ENCODE assay signal across 9 mouse cellular contexts in the genomic region with DNA sequence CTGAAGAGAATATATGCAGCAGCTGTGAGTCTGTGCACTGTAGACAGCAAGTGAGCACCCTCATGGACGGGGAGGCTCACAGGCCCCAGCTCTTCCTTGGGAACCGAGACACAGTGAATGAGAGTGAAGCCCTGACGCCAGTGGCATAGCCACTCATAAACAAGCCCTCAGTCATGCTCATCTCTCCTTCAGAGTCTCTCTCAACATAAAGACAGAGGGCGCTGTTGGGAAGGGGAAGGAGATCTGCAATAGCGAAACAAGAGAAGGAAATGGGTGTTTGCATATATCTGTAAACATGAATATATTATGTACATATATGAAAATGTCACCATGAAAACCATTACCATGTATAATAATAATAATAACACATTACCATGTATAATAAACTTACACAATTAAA. TPM values are rescaled to one million over a fixed set of nuclear protein-coding genes. Genes with fewer than 3 reads are reported as not detected.
DNase-seq lines count a peak whose midpoint lies in the region; ATAC-seq and TF ChIP-seq lines count a peak whose summit lies in the region.
"Had no signal": no experiment of that assay in that cellular context is flagged by ENCODE, and none has a peak within 500 bp of the region (broad histone marks: within the 10 kb centered on the region; RNA-seq: fewer than 3 reads in every experiment).

No protein-coding gene starts in this region.

- WGBS in liver, adult 2 months, result 70% methylated on average over 5 of the region's 5 CpGs
- 80% methylated on average over 5 of the region's 5 CpGs for WGBS in midbrain, embryonic 13.5 days

- H3K27me3 ChIP-seq in liver, adult 2 months (ENCODE audit: control insufficient read depth, insufficient read depth, low read length), result no peaks in the 10 kb centered on the region
- H3K27me3 ChIP-seq in midbrain, embryonic 13.5 days, result no peaks in the 10 kb centered on the region
- H3K27me3 ChIP-seq: heart, embryonic 13.5 days had no signal

- no peak overlapping the region for H3K4me2 ChIP-seq in midbrain, embryonic 13.5 days (replicated peaks)
- H3K4me2 ChIP-seq: heart, embryonic 13.5 days had no signal

- DNase-seq in adrenal gland, postnatal 10 days, result peak; percentile 36
- DNase-seq in adrenal gland, postnatal 25 days, result no peak
- peak; percentile 7 for DNase-seq in spleen, adult 12 weeks (ENCODE audit: low spot score)
- DNase-seq in spleen, postnatal 14 days (ENCODE audit: low spot score in 2 of 2), result no peak
- DNase-seq in liver, adult 2 months (ENCODE audit: extremely low read depth, low read depth, low spot score), result peak; percentile 26
- DNase-seq in thymus, postnatal 14 days, result peak; percentile 70
- no peak for DNase-seq in urinary bladder, postnatal 10 days (ENCODE audit: low spot score)

- no peaks in the 10 kb centered on the region for H3K9me3 ChIP-seq in midbrain, embryonic 13.5 days

- H3K4me1 ChIP-seq in liver, adult 2 months (ENCODE audit: control insufficient read depth, insufficient read depth, low read length), result no peaks in the 10 kb centered on the region
- H3K4me1 ChIP-seq in midbrain, embryonic 13.5 days (replicated peaks), result no peaks in the 10 kb centered on the region
- H3K4me1 ChIP-seq: heart, embryonic 13.5 days had no signal

- H3K79me2 ChIP-seq in liver, adult 2 months (ENCODE audit: control insufficient read depth, insufficient read depth, low read length), result no peaks in the 10 kb centered on the region

- no peak overlapping the region for H3K9ac ChIP-seq in liver, adult 2 months (ENCODE audit: low read depth, low read length)
- no peak overlapping the region for H3K9ac ChIP-seq in midbrain, embryonic 13.5 days (replicated peaks)
- H3K9ac ChIP-seq: heart, embryonic 13.5 days had no signal

- no peak overlapping the region for H3K4me3 ChIP-seq in liver, adult 2 months (ENCODE audit: insufficient read depth, low read depth, low read length)
- H3K4me3 ChIP-seq in midbrain, embryonic 13.5 days (replicated peaks), result no peak overlapping the region
- H3K4me3 ChIP-seq: heart, embryonic 13.5 days had no signal

- TF ChIP-seq POLR2A in liver, adult 2 months (IDR thresholded peaks at IDR 0.05; ENCODE audit: extremely low read depth, insufficient read depth, low read length), result no peak

- ATAC-seq in midbrain, embryonic 13.5 days, result no peak

- H3K36me3 ChIP-seq in liver, adult 2 months (ENCODE audit: control insufficient read depth, insufficient read depth, low read length), result peaks cover 11% of the 10 kb centered on the region
- peaks cover 56% of the 10 kb centered on the region for H3K36me3 ChIP-seq in midbrain, embryonic 13.5 days

- TF ChIP-seq CTCF in liver, adult 2 months (IDR thresholded peaks at IDR 0.05; ENCODE audit: low read depth, low read length), result peak; percentile 23; the same call in 1 of the 2 replicates

- no peak overlapping the region for H3K27ac ChIP-seq in liver, adult 2 months (replicated peaks; ENCODE audit: insufficient read depth, low read depth, low read length)
- no peak overlapping the region for H3K27ac ChIP-seq in midbrain, embryonic 13.5 days
- H3K27ac ChIP-seq: heart, embryonic 13.5 days had no signal

RNA-seq across cellular contexts. Expression of a gene that starts 10.6 kb away (rescaled TPM):
- total RNA-seq in adrenal gland, postnatal 10 days (2021), result 10 to 100 TPM; 55.4 to 75.9 TPM
- 49.0 and 52.1 TPM in 2 replicates for total RNA-seq in adrenal gland, postnatal 25 days (2021)
- 15.2 and 18.8 TPM in 2 replicates for total RNA-seq in liver, adult 2 months (2014; rRNA removed)
- 3.5 and 7.2 TPM in 2 replicates for polyA plus RNA-seq in liver, adult 2 months (2012; rRNA removed)
- 25.8 and 26.9 TPM in 2 replicates for polyA plus RNA-seq in midbrain, embryonic 13.5 days (2015; fragmentation: Nextera tagmentation; extraction: Ambion mirVana)

RNA-seq across cellular contexts. Expression of a gene that starts 17.4 kb away (rescaled TPM):
- 1 to 10 TPM; 3.6 to 5.6 TPM for total RNA-seq in adrenal gland, postnatal 10 days (2021)
- 2.3 and 3.9 TPM in 2 replicates for total RNA-seq in adrenal gland, postnatal 25 days (2021)
- 0.13 and 0.18 TPM in 2 replicates for total RNA-seq in liver, adult 2 months (2014; rRNA removed)
- polyA plus RNA-seq in liver, adult 2 months (2012; rRNA removed), result not detected in 2 replicates
- 17.3 and 17.5 TPM in 2 replicates for polyA plus RNA-seq in midbrain, embryonic 13.5 days (2015; fragmentation: Nextera tagmentation; extraction: Ambion mirVana)

RNA-seq across cellular contexts. Expression of a gene that starts 17.5 kb away (rescaled TPM):
- 100 to 1,000 TPM; 109 to 115 TPM for total RNA-seq in adrenal gland, postnatal 10 days (2021)
- total RNA-seq in adrenal gland, postnatal 25 days (2021), result 107 and 131 TPM in 2 replicates
- total RNA-seq in liver, adult 2 months (2014; rRNA removed), result 21.4 and 44.6 TPM in 2 replicates
- 41.4 and 47.5 TPM in 2 replicates for polyA plus RNA-seq in liver, adult 2 months (2012; rRNA removed)
- 139 and 152 TPM in 2 replicates for polyA plus RNA-seq in midbrain, embryonic 13.5 days (2015; fragmentation: Nextera tagmentation; extraction: Ambion mirVana)

RNA-seq across cellular contexts. Expression of a gene that starts 50.4 kb away (rescaled TPM):
- total RNA-seq in adrenal gland, postnatal 10 days (2021), result 10 to 100 TPM; 33.6 to 34.4 TPM
- 37.4 and 48.5 TPM in 2 replicates for total RNA-seq in adrenal gland, postnatal 25 days (2021)
- total RNA-seq in liver, adult 2 months (2014; rRNA removed), result 8.6 and 9.7 TPM in 2 replicates
- polyA plus RNA-seq in liver, adult 2 months (2012; rRNA removed), result 7.6 and 8.8 TPM in 2 replicates
- polyA plus RNA-seq in midbrain, embryonic 13.5 days (2015; fragmentation: Nextera tagmentation; extraction: Ambion mirVana), result 7.8 and 9.6 TPM in 2 replicates

Comparison
In these comparisons a context has a peak if more than half of its experiments do, and no peak if none do; other contexts are left out.
1. DNase-seq: peak in adrenal gland, postnatal 10 days (single experiment), spleen, adult 12 weeks (single experiment), liver, adult 2 months (single experiment) and thymus, postnatal 14 days (single experiment); none in adrenal gland, postnatal 25 days (single experiment), spleen, postnatal 14 days (0 of 2) and urinary bladder, postnatal 10 days (single experiment).